Mouse (Mus musculus): ENCODE data around the gene Tectb. TPM values are rescaled to one million over a fixed set of nuclear protein-coding genes. Genes with fewer than 3 reads are reported as not detected.

Gene Tectb
- polyA plus RNA-seq, 1 experiment = 0.03 TPM

DNA sequence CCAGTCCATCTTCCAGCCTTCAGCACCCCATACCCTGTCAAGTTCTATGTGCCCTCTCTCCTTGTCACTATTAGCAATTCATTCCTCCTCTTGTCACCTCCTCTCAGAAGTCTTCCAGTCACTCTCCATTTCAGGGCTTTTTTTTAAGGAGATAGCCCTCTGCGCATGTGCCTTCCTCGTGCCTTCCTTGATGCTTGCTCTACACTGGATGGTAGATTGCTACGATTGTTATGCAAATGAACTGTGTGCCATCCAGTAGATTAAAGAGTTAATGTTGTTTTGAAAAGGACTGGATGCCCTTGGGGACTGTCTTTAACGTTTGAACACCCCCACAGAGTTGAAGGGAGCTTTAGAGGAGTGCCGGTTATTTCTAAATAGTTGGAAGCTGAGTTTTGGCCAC, 46.1 kb downstream of the Tectb start:
- WGBS = 51% methylated on average over 5 of the region's 5 CpGs
- Histone ChIP-seq H3K27me3 (ENCODE audit: control insufficient read depth, insufficient read depth, low read length) (no peaks in the 10 kb centered on the region), H3K4me1 (ENCODE audit: control insufficient read depth, insufficient read depth, low read length) (no peaks in the 10 kb centered on the region), H3K4me3 (replicated peaks; ENCODE audit: insufficient read depth, low read depth, low read length) (no peak overlapping the region), H3K27ac (ENCODE audit: insufficient read depth, low read length) (no peak overlapping the region)
- TF ChIP-seq CTCF (IDR thresholded peaks at IDR 0.05; ENCODE audit: borderline replicate concordance, insufficient read depth, low read depth, low read length) (no peak), POLR2A (IDR thresholded peaks at IDR 0.05; ENCODE audit: borderline replicate concordance, insufficient read depth, low read length) (no peak)
- DNase-seq = no peak

DNA sequence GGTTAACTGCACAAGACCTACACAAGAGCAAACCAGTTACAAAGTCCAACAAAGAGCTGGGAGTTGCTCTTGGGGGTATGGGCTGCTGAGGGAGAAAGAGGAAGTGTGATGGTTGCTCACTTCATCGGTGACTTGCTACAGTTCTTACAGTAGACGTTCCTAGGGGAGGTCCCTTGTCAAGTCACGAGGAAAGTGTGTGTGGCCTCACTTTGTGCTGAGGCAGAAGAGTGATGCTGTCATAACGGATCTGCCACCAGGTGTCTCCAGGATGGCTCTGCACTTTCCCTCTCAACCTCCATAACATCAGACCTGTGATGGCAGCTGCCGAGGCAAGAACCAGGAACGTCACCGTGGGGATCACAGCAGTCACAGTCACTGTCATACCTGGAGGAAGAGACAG, 46.6 kb downstream of the Tectb start:
- Histone ChIP-seq H3K4me1 (ENCODE audit: control insufficient read depth, insufficient read depth, low read length) (no peaks in the 10 kb centered on the region), H3K27ac (ENCODE audit: insufficient read depth, low read length) (no peak overlapping the region), H3K4me3 (replicated peaks; ENCODE audit: insufficient read depth, low read depth, low read length) (no peak overlapping the region), H3K27me3 (ENCODE audit: control insufficient read depth, insufficient read depth, low read length) (no peaks in the 10 kb centered on the region)
- no peak for DNase-seq
- WGBS = 78% methylated on average over 7 of the region's 7 CpGs
- TF ChIP-seq POLR2A (IDR thresholded peaks at IDR 0.05; ENCODE audit: borderline replicate concordance, insufficient read depth, low read length) = no peak
- TF ChIP-seq CTCF (IDR thresholded peaks at IDR 0.05; ENCODE audit: borderline replicate concordance, insufficient read depth, low read depth, low read length) = peak; percentile 20; the same call in 1 of the 2 replicates

DNA sequence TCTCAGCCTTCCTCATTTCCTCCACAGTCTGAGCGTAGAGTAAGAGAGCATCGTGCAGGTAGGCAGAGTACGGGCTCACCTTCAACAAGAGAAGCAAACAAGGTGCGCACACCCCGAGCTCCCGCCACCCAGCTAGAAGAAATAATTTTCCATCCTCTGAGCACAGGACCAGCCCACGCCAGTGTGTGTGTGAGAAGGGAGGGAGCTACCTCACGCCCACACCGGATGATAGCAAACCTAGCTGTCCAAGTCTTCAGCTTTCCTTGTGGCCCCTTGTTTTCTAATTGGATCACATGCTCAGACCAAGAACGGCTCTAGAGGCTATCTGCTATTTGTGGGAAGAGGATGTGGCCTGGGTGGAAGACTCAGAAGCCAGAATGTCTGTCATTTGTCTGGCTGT, 50.5 kb downstream of the Tectb start:
- 84% methylated on average over 10 of the region's 10 CpGs for WGBS
- DNase-seq = no peak
- H3K4me1 ChIP-seq (ENCODE audit: control insufficient read depth, insufficient read depth, low read length) = no peaks in the 10 kb centered on the region
- no peak overlapping the region for H3K4me3 ChIP-seq (replicated peaks; ENCODE audit: insufficient read depth, low read depth, low read length)
- H3K27me3 ChIP-seq (ENCODE audit: control insufficient read depth, insufficient read depth, low read length) = no peaks in the 10 kb centered on the region
- TF ChIP-seq CTCF (IDR thresholded peaks at IDR 0.05; ENCODE audit: borderline replicate concordance, insufficient read depth, low read depth, low read length) (no peak), POLR2A (IDR thresholded peaks at IDR 0.05; ENCODE audit: borderline replicate concordance, insufficient read depth, low read length) (no peak)
- H3K27ac ChIP-seq (ENCODE audit: insufficient read depth, low read length) = no peak overlapping the region

DNA sequence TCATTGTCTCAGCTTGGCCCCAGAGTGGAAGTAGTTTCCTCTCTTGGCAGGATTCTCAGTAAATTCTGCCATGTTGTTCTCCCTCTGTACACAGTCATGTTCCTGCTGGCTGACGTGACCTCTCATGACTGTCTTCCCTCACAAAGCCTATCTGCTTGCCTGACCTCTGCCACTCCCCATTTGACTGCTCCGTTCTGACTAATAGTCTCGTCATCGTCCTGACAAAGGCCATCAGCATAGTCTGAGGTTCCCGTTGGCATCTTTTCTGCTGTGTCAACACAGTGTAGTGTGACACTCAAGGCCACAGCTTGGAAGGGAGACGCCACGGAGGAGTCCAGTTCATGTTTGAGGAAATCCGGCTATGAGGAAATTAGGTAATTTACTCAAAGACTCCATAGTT, 51.6 kb downstream of the Tectb start:
- no peak for DNase-seq
- Histone ChIP-seq H3K27me3 (ENCODE audit: control insufficient read depth, insufficient read depth, low read length) (no peaks in the 10 kb centered on the region), H3K27ac (ENCODE audit: insufficient read depth, low read length) (no peak overlapping the region), H3K4me3 (replicated peaks; ENCODE audit: insufficient read depth, low read depth, low read length) (no peak overlapping the region), H3K4me1 (ENCODE audit: control insufficient read depth, insufficient read depth, low read length) (no peaks in the 10 kb centered on the region)
- WGBS = 39% methylated on average over 8 of the region's 8 CpGs
- no peak for TF ChIP-seq CTCF (IDR thresholded peaks at IDR 0.05; ENCODE audit: borderline replicate concordance, insufficient read depth, low read depth, low read length)
- no peak for TF ChIP-seq POLR2A (IDR thresholded peaks at IDR 0.05; ENCODE audit: borderline replicate concordance, insufficient read depth, low read length)

DNA sequence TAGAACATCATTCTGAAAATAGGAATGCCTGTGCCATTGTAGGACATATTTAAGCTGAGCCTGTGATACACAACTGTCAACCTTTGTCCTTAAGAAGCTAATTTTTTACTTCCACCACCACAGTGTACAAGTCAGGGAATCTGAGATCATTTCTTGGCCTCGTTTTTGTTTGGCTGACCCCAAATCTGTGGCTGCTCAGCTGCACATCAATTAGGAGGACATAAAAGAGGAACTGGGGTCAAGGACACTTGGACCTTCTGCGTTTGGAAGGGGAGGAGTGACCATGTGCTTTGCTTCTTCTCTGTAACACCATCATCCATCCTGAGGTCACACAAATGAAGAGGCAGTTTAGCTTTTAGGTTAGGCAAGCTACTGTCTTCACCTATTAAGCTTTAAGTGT, 55.5 kb downstream of the Tectb start:
- H3K27me3 ChIP-seq (ENCODE audit: control insufficient read depth, insufficient read depth, low read length) = no peaks in the 10 kb centered on the region
- no peaks in the 10 kb centered on the region for H3K4me1 ChIP-seq (ENCODE audit: control insufficient read depth, insufficient read depth, low read length)
- H3K27ac ChIP-seq (ENCODE audit: insufficient read depth, low read length) = no peak overlapping the region
- 44% methylated on average over 2 of the region's 2 CpGs for WGBS
- DNase-seq = no peak
- TF ChIP-seq POLR2A (IDR thresholded peaks at IDR 0.05; ENCODE audit: borderline replicate concordance, insufficient read depth, low read length) = no peak
- TF ChIP-seq CTCF (IDR thresholded peaks at IDR 0.05; ENCODE audit: borderline replicate concordance, insufficient read depth, low read depth, low read length) = no peak
- no peak overlapping the region for H3K4me3 ChIP-seq (replicated peaks; ENCODE audit: insufficient read depth, low read depth, low read length)

DNA sequence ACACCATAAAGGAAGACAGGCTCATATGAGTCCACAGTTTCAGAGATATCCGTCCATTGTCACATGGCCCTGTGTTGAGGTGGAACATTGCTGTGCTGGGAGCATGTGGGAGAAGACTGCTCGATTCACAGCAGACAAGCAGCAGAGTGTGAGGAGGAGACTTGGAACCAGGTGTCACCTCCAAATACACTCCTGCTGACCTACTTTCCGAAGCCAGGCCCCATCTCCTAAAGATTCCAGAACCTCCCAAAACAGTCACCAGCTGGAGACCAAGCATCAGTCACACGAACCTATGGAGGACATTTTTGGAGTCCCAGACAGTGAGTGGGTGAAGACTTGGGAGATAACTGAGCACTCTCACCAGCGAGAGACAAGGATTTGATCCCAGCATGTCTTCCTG, 56.0 kb downstream of the Tectb start:
- Histone ChIP-seq H3K27ac (ENCODE audit: insufficient read depth, low read length) (no peak overlapping the region), H3K4me3 (replicated peaks; ENCODE audit: insufficient read depth, low read depth, low read length) (no peak overlapping the region), H3K27me3 (ENCODE audit: control insufficient read depth, insufficient read depth, low read length) (no peaks in the 10 kb centered on the region), H3K4me1 (ENCODE audit: control insufficient read depth, insufficient read depth, low read length) (no peaks in the 10 kb centered on the region)
- no peak for DNase-seq
- 73% methylated on average over 5 of the region's 5 CpGs for WGBS
- no peak for TF ChIP-seq CTCF (IDR thresholded peaks at IDR 0.05; ENCODE audit: borderline replicate concordance, insufficient read depth, low read depth, low read length)
- TF ChIP-seq POLR2A (IDR thresholded peaks at IDR 0.05; ENCODE audit: borderline replicate concordance, insufficient read depth, low read length) = no peak

DNA sequence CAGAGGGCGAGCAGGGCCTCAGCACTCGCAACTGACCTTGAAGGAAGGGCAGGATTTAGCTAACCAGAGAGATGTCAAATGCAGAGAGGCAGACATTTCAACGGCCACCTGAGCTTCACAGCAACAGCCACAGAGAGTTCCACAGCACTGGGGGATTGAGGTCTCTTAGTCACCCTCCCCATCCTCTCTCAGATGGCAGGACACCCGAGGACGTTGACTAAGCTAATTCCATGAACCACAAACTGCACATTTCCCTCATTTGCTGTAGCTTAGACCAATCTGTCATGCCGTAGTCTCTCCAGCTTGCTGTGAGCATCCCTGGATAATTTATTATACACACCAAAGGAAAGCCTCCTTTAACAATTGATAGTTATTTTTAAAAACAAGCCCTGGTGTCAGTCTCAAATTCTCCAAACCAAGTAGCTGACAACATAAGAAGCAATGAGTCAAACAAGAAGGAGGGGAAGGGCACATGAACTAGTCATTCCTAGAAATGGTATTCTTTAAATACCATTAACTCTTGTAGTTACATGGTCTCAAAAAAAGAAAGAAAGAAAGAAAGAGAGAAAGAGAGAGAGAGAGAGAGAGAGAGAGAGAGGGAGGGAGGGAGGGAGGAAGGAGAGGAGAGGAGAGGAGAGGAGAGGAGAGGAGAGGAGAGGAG, 59.4 kb downstream of the Tectb start:
- H3K27ac ChIP-seq (ENCODE audit: insufficient read depth, low read length) = no peak overlapping the region
- TF ChIP-seq POLR2A (IDR thresholded peaks at IDR 0.05; ENCODE audit: borderline replicate concordance, insufficient read depth, low read length) (no peak), CTCF (IDR thresholded peaks at IDR 0.05; ENCODE audit: borderline replicate concordance, insufficient read depth, low read depth, low read length) (no peak)
- no peak for DNase-seq
- no peaks in the 10 kb centered on the region for H3K27me3 ChIP-seq (ENCODE audit: control insufficient read depth, insufficient read depth, low read length)
- H3K4me1 ChIP-seq (ENCODE audit: control insufficient read depth, insufficient read depth, low read length) = no peaks in the 10 kb centered on the region
- WGBS = 81% methylated on average over 6 of the region's 6 CpGs
- no peak overlapping the region for H3K4me3 ChIP-seq (replicated peaks; ENCODE audit: insufficient read depth, low read depth, low read length)

DNA sequence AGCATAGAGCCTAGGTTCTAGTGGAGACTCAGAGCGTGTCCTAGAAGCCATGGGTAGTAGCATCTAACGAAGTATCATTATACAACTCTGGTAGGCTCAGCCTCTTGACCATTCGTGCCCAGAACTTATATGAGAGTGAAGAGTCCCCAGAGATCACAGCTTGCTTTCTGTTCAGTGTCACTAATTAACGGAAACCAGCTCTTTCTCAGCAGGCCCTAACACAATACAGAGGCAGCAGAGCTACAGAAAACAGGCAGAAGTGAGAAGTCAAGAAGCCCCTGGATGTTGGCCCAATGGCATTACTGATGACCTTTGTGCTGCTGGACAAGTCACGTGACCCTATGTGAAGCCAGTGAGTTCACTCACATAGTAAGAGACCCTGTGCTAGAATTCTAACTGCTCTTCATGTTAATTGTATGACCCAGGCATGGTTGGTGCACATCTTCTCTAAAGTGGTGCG, 60.7 kb downstream of the Tectb start, which contains the start of gene Gucy2g:
Gucy2g (minus strand) TSS at position 51 of the 460 bp plus-strand sequence.
- Histone ChIP-seq H3K4me1 (ENCODE audit: control insufficient read depth, insufficient read depth, low read length) (no peaks in the 10 kb centered on the region), H3K27me3 (ENCODE audit: control insufficient read depth, insufficient read depth, low read length) (no peaks in the 10 kb centered on the region), H3K4me3 (replicated peaks; ENCODE audit: insufficient read depth, low read depth, low read length) (no peak within 1 kb of the TSS), H3K27ac (ENCODE audit: insufficient read depth, low read length) (no peak within 1 kb of the TSS)
- DNase-seq = no peak
- TF ChIP-seq POLR2A (IDR thresholded peaks at IDR 0.05; ENCODE audit: borderline replicate concordance, insufficient read depth, low read length) = no peak
- no peak for TF ChIP-seq CTCF (IDR thresholded peaks at IDR 0.05; ENCODE audit: borderline replicate concordance, insufficient read depth, low read depth, low read length)
- 73% methylated on average over 6 of the region's 6 CpGs for WGBS

Data from cerebellum, adult 2 months (tissue).